Mouse (Mus musculus): ENCODE results near the gene Fntb.
"Not testable (repeated sequence)": the region's sequence is repeated elsewhere in the genome, so short reads cannot be mapped to it uniquely, and the experiment has no call there.

Gene Fntb

GRCm38 (mm10) chr12:76765354-76765851 is at the start of gene Fntb, which contains the start of gene Churc1:
Fntb (plus strand) TSS chr12:76765589.
Churc1 (plus strand) TSS chr12:76765538.
- DNase-seq = peak; percentile 83

GRCm38 (mm10) chr12:76718384-76718783 is 47.0 kb upstream of the Fntb start:
- DNase-seq = no peak

- no peak for DNase-seq
Measured at GRCm38 (mm10) chr12:76720572-76720971, 44.8 kb upstream of the Fntb start.

- DNase-seq = no peak
Measured at GRCm38 (mm10) chr12:76722026-76722425, 43.4 kb upstream of the Fntb start.

- no peak for DNase-seq
Measured at GRCm38 (mm10) chr12:76727955-76728354, 37.4 kb upstream of the Fntb start.

GRCm38 (mm10) chr12:76750866-76751459 is 14.4 kb upstream of the Fntb start:
- DNase-seq = peak; percentile 62

- DNase-seq = peak; percentile 39
Measured at GRCm38 (mm10) chr12:76752652-76753318, 12.6 kb upstream of the Fntb start.

- no peak for DNase-seq
Measured at GRCm38 (mm10) chr12:76765901-76766630, 677 bp downstream of the Fntb start.

- no peak for DNase-seq
Measured at GRCm38 (mm10) chr12:76770841-76771500, 5.6 kb downstream of the Fntb start.

- DNase-seq = no peak
Measured at GRCm38 (mm10) chr12:76771540-76771939, 6.2 kb downstream of the Fntb start.

GRCm38 (mm10) chr12:76774652-76775051 is 9.3 kb downstream of the Fntb start:
- no peak for DNase-seq

- no peak for DNase-seq
Measured at GRCm38 (mm10) chr12:76775132-76775531, 9.7 kb downstream of the Fntb start.

GRCm38 (mm10) chr12:76776898-76777297 is 11.5 kb downstream of the Fntb start:
- no peak for DNase-seq

- no peak for DNase-seq
Measured at GRCm38 (mm10) chr12:76777845-76778244, 12.5 kb downstream of the Fntb start.

GRCm38 (mm10) chr12:76778305-76779083 is 13.1 kb downstream of the Fntb start:
- no peak for DNase-seq

GRCm38 (mm10) chr12:76779951-76780350 is 14.6 kb downstream of the Fntb start:
- DNase-seq = no peak

GRCm38 (mm10) chr12:76780639-76781468 is 15.5 kb downstream of the Fntb start:
- no peak for DNase-seq

- no peak for DNase-seq
Measured at GRCm38 (mm10) chr12:76784056-76784619, 18.7 kb downstream of the Fntb start.

- no peak for DNase-seq
Measured at GRCm38 (mm10) chr12:76790446-76791084, 25.2 kb downstream of the Fntb start.

GRCm38 (mm10) chr12:76792540-76792939 is 27.2 kb downstream of the Fntb start:
- DNase-seq = not testable (repeated sequence)

GRCm38 (mm10) chr12:76795350-76795749 is 30.0 kb downstream of the Fntb start, which contains the start of gene Gpx2:
Gpx2 (minus strand) TSS chr12:76795554.
- no peak for DNase-seq
